Mouse (Mus musculus) kidney, postnatal 14 days (tissue): Measurements from ENCODE around the gene Col18a1.

ENCODE experiments used
- DNase-seq: peaks from one replicate; pipeline ENCODE4 v3.0.0; 2022; ENCODE audit warnings: mixed read lengths

Gene Col18a1

DNA sequence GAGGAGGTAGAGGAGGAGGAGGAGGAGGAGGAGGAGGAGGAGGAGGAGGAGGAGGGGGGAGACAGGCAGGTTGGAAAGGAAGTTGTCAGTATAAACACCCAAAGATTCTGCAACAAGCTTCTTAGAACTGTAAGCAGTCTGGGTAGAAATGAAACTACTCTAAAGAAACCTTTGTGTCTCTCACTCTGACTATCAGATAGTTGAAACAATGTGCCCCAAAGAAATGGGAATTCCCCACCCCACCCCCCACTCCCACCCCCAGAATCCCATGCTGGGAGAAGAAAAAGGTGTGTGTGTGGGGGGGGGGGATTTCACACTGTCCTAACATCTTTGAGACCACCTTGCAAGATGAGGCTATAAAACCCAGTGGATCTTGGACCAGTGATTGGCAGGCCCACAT is 62.0 kb downstream of the Col18a1 start:
- DNase-seq = no peak

DNA sequence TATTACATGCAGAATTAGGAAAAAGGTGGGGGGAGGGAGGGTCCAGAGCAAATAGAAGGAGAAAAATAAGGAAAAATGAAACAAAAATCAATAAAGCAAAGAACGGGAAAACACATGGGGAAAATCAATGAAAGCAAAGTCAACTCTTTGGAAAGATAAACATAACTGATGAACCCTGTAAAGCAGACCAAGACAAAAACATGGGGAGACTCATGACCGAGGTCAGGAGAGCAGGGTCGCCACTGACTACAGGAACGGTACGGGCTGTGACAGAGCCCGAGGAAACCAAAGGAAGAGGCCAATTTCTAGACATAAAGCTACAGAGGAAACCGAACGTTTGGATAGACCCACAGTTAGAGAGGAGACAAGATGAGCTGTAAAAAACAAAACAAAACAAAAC is 62.7 kb downstream of the Col18a1 start:
- DNase-seq = no peak

DNA sequence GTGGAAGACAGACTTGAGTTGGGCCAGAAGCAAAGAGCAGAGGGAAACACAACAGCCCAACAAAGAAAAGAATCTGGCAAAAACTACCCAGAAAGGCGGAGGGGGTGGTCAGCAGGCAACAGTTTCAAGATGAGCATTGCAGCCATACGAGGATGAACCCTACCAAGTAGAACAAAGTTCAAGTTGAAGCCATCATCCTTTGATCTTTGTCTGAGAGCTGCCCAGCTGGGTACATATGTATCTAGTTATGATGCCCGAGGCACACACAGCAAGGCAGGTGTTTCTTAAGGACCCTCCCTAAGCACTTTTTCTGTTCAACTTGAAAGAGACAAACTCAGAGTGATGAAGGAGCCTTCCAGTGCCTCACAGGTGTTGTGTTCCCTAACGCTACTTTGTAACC is 66.6 kb downstream of the Col18a1 start:
- no peak for DNase-seq

DNA sequence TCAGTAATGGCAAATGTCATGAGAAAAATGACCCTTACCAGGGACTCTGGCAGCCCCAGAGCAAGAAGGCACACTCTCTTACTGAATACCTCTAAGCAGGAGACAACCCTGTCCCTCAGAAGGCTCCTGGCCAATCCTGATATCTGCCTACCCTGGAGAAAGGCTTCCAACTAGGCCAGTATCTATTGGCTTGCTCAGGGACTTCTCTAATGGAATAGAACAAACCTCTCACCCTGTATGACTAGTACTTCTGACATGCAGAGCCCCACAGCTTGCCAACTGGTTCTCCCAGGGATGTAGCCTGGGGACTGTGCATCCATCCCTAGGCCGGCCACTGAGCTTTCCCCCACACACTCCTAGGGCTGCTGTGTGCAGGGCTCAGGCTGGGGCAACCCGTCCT is 67.7 kb downstream of the Col18a1 start:
- no peak for DNase-seq

DNA sequence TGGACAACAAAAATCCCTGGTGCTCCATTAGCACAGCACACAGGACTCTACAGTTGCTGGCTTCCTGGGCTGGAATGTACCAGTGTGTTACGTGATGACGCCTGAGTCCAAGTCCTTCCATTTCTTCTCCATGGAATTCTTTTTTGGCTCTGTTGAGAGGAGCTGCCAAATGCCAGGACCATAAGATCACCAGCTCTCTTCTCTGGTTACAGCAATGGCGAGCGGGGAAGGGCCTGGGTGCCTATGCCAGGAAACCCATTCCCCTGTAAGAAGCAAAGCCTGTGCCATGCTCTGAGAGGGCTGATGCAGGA is 68.5 kb downstream of the Col18a1 start:
- DNase-seq = no peak

DNA sequence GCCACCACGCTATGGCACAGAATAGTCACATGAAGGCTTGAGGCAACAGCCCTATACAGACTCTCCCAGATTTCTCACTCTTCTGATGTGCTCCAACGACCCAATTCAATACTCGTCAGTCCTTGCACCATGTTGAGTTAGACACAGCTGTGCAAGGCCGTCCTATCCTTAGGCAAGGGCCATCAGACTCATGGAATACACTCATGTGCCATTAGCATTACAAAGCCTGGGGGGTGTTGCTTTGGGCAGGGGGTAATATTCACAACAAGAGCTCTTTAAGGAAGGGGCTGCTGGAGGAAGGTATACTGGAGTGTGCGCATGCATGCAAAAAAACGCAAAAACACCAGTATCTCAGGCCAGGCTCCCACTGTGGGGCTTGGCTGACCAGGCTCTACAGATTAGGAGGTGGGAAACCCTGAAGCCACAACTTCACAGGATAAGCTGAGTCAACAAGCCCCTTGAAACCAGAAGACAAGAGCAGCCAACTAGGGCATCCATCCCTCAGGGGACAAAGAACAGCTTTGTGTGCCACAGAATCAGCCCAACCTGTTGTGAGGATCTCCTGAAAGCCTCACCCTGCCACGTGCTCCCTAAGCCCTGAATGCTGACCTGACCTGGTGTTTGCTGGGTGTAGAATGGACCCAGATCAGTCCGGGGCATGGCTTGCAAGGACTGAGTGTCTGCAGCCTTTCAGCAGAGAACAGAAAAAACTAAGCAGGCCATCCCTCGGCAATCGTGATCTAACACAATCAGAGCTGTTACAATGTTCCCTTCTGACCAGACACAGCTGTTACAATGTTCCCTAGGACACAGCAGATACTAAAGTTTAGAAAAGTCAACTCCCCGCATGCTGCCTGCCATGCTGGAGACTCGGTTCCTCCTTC is 69.1 kb downstream of the Col18a1 start:
- DNase-seq = no peak

DNA sequence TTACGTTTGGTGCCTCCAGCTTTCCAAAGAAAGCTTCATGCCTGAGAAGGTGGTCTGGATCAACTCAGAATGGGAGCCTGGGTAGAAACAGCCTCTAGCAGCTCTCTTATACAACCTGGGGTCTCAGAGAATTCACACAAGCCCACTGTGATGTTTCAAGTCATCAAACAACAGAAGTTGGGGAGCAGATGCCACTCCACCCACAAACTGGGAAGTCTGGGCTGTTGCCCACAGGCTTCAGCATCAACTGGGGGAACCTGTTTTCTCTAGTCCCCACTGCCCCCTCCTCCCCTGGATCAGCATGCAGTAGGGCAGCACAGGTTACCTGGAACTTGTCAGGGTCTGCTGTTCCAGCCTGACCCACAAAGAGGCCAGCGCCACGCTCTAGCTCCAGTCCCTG is 70.7 kb downstream of the Col18a1 start:
- no peak for DNase-seq

DNA sequence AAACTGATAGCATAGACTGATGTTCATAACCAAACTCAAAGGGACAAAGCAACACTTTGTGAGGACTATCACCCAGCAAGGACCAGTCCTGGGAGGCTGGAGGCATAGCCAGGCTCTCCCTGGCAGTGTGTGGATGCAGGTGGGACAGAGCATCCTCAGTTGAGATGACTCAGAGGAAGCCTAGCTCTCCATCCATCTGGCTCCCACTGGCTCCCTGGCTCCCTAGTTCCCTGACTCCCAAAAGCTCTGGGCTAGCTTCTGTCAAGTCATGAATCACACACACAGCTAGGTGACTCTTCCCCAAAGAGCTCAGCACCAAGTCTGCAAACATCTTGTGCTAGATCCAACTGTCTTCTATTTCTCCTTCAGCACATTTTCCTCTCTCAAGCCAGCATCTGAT is 72.5 kb downstream of the Col18a1 start:
- DNase-seq = no peak

DNA sequence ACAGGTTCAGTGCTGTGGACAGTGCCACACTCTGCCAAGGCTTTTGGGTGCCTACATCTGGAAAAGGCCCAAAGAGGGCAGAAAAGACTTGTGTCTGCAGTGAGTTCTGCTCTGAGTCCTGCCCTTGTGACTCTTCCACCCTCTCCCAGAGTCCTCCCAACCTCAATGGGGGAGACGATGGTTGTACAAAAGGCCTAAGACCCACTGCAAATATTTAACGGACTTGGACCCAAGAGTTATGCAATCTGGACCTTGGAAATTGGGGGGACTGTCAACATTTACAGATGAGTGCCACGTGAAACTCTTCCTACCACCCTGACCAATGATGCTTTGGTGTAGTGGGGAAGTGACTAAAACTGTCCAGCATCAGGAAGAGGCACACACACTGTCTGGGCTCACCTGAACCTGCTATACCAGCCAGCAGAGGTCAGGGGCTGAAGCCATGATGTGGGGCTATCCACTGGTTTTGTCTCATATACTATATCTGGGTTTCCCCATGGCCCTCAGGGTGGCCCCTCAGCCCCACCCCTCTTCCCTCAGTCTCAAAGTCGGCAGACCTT is 74.7 kb downstream of the Col18a1 start:
- no peak for DNase-seq

DNA sequence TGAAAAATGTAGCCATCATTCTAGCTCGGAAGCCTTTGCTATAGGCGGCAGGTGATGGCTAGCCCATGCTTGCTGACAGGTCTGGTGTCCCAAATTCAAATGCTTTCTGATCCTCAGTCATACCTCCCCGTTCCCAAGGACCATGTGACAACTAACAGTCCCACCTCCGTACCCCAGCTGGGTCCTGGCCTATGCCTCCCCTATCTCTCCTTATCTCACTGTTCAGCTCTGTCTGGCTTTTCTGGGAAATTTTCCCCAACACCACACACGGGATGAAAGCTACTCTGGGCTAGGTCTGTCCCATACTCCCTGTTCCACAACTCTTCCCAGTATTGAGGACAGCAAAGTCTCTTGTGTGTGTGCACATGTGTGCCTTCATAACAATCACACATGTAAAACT is 76.3 kb downstream of the Col18a1 start:
- DNase-seq = no peak

DNA sequence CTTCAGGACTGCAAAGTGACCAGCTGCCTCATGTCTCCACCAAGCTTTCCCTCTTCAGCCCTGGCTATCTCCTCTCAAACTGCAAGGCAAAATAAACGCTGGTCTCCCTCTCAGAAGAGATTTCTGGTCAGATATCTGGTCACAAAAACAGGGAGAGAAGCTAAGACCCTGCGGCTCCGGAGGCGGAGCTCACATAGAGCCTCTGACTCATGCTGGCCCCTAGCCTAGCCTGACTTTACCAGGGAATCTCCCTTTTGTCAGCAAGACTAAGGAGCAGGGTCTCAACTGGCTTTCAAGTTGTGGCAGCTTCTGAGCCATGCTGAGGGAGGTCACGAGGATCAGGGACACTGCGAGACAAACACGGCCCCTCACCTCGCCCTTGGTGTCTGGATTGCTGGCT is 77.0 kb downstream of the Col18a1 start:
- DNase-seq = peak; percentile 55

DNA sequence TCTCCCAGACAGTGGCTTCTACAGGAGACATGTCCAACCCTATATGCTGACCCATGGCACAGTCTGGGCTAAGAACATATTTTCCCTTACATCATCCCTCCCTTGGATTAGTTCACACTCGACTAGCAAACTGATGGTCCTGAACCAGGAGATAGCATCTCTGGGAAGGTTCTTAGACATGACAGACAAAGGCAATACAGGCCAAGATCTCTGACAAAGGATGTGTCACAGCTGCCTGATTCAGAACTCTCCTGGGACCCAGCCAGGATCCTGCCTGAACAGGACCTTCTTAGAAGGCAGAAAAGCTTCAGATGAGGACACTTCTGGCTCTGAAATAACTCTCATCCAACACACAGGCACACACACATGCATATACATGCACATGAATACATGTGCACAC is 81.8 kb downstream of the Col18a1 start:
- DNase-seq = no peak

DNA sequence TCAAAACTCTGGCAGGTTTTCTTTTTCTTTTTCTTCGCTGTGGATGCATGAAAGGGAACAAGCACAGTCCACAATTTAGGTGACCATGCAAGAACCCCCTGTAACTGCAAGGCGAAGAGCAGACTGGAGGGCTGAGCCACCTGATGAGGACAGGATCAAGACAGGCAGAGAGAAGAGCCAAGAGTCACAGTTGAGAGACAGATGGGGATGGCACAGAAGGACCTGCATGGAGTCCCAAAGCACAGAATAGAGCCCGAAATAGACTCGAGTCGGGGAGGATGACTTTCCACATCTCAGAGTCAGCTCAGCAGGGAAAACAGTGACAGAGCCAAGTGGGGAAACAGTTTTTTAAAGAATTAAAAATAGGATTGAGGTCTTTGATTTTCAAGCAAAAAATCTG is 83.4 kb downstream of the Col18a1 start:
- no peak for DNase-seq

DNA sequence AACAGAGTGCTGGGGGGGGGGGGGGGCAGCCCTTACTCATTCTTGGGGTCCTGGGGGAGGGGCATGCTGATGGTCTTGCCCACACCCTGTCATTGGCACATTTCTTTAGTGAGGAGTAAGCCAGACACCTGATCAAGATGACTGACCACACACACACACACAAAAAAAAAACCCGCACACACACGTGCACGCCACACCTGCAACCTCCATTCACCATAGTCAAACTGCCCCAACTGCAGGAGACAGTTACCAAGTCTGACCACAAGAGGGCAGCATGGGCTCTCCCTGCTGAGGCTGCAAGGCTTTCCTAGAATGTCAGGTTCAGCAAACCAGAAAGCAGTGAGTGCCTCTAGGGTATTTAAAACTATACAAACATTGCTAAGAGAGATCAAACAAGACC is 83.9 kb downstream of the Col18a1 start:
- peak; percentile 88 for DNase-seq

DNA sequence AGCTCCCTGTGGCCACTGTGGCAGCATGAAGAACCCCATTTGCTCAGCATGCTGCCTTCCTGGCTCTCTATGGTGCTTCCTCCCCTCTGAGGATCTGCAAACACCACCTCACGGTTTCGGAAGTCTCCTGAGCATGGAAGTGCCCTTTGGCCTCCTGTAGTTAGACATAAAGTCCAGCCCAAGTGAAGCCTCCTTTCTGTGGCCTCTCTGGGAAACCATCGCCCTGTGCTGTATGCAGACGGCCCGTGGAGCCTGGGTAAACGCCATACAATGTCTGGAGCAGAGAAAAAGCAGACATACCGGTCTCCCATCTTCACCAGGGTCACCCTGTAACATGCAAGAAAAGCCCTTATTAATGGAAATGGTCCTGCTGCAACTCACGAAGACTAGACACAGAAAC is 87.4 kb downstream of the Col18a1 start:
- peak; percentile 76 for DNase-seq

DNA sequence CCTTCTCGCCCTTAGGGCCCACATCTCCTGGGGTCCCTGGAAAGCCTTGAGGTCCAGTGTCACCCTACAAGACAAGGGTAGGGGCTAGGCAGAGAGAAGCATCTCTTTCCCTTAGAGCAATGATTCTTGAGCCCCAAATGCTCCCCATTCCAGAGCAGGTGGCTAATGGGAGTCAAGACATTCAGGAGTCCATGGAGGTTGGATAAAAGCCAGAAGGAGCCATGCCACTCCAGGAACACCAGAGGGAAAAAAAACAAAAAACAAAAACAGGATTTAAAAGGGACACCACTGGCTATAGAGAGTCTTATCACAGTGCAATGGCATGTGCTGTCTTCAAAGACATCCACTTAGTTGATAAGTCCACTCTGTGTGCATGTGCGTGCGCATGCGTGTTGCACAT is 87.9 kb downstream of the Col18a1 start:
- DNase-seq = no peak

DNA sequence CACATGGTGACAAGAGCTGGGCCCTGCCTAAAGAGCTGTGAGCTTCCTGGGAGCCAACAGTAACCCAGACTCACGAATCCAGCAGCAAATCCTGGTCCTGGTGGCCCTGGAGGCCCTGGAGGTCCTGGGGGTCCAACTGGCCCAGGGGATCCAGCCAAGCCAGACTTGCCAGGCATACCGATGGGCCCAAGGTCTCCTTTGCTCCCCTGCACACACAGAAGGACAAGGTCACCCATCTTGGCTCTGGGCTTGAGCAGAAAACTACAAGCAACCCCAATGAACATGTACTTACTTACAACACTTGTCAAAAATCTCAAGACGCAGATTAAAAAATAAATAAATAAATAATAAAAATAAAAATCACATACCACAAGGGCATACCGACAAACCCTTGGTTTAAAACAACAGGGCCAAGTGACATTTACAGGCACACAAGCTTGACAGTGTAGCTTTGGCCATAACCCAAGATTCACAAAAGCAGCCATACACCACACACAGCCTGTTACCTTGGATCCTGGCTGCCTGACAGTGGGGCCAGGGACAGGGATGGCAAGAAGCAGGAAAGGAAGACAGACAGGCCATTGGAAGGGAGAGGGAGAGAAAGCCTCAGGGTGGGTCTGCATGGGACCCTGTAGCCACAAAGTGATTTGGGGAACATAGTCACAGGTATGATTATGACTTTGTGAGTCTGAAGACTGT is 91.9 kb downstream of the Col18a1 start:
- DNase-seq = no peak

DNA sequence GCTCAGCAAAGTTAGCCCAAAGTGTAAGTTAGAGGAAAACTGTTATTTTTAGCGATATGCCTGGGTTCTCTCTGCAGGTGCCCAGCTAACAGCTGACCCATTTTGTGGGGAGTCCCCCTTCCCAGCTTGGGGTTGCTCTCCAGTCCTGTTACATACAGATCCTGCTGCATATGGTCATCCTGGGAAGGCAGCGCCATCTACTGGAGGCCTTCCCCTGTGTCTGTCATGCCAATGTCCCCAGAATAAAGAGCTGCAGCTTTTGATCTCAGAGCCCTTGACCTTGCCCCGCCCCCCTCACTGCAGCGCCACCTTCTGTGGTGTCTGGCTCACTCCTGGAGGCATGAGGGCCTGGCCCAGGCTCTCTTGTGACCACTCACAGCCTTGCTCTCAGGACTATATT is 96.3 kb downstream of the Col18a1 start:
- peak; percentile 79 for DNase-seq

DNA sequence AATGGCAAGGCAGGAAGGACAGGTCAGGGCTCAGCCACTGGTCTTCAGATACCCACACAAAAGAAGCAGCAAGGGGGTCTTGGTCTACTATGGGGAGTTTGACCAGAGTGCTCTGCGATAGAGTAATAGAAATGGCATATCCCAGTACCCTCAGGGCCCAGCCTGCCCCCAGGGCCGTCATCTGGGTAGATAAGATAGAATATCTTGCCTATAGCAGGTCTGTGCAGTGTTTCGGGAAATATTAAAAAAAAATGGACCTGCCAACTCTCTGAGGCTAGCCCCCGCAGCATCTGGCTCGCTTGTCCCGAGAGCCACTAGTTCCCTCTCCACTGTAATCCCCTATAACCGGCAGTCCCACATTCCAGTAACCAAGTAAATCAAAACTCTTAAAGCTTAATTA is 97.9 kb downstream of the Col18a1 start:
- DNase-seq = no peak

DNA sequence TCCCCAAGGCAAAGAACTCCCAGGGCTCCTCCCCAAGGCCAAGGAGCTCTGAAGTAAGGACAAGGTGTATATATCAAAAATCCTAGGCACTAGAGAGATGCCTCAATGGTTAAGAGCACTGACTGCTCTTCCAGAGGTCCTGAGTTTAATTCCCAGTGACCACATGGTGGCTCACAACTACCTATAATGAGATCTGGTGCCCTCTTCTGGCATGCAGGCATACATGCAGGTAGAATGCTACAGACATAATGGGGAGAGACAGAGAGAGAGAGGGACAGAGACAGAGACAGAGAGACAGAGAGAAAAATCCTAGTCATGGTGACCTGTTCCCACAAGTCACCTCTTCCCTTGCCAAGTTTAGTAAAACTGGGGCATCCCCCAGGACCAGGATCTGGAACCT is 101.7 kb downstream of the Col18a1 start:
- DNase-seq = no peak

DNA sequence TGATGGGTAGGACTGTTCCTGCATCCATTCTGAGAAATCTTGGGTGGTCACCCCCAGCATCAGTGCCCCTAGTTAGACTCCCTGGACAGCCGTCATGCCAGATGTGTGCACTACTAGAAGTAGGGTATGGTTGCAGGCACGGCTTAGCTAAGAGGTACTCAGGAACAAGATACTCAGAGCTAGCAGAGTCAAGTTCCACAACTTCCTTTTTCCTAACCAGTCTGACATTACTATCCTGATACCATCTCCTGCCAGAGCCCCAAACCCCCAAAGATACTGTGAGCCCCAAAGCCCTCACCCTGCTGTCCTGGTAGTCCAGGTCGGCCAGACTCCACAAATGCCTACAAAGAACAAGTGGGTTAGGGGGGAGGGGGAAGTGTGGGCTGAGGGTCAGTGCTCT is 102.1 kb downstream of the Col18a1 start:
- DNase-seq = no peak

DNA sequence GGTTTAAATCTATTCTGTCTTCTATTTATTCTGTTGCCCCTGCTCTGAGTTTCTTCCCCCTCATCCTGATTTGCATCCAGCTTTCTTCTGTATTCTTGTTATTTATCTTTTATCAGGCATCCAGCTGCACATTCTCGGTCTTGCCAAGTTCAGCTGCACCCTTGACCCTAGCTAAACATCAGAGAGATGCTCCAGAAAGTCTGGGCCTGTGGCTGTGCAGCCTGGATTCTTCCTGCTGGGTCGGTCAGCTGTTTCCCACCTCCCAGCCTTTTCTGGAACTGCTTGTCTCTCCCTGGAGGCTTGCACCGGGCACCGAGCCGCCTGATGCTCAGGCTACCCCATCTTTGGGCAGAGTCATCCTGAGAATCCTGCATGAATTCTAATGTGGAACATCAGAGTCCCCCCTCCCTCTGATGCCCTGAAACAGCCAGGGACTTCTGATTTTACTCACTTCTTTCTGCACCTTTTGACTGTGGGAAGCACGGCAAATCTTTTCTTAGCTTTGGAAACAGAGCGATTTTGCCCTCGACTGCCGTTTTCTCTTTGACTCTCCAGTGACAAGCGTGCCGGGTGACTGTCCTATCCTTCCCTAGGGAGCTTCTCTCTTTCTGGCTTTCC is 103.8 kb downstream of the Col18a1 start:
- DNase-seq = peak; percentile 79

DNA sequence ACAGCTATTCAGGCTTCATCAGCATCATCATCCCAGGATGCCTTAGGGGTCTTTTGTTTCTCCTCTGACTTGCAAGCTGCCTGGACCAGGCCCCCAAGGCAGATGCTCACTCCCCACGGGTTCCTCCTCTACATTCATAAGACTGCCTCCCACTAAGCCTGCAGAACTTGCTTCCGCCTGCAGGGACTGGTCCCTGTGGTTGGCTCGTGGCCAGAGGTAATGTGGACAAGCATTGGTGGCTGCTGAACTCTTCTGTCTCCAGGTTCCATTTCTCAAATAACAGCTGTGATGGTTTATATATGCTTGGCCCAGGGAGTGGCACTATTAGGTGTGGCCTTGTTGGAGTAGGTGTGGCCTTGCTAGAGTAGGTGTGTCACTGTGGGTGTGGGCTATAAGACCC is 104.9 kb downstream of the Col18a1 start:
- peak; percentile 39 for DNase-seq

DNA sequence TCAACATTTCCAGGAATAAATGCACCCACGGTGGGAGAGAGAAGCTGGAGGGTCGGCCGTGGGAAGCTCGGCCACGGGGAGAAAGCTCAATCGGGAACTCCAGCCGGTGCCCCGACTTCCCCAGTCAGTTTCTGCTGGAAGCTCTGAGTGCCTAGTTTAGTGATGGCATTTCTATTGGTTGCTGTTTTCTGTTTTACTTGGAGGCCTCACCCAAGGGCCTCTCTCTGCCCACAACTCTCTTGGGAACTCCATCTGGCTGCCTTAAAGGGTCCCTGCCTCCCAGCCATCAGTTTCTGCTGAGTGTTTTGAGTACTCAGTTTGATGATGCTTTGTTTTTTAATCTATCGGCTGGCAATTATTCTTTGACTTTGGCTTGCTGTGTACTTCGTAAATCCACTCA is 109.6 kb downstream of the Col18a1 start:
- DNase-seq = no peak
